Mouse (Mus musculus): ENCODE measurements at regions not wholly inside any gene's neighbourhood (a gene's known extent, or its start where the extent isn't known, plus 50 kb on each side); places are given as distances from the start of the nearest gene placed in this dataset.

- WGBS, result 80% methylated on average over 2 of the region's 2 CpGs
- no peak overlapping the region for H3K4me3 ChIP-seq (ENCODE audit: extremely low read depth, insufficient read depth, insufficient read length)
- no peaks in the 10 kb centered on the region for H3K36me3 ChIP-seq (ENCODE audit: control insufficient read depth, insufficient read depth, low read length)
- DNase-seq (ENCODE audit: low read depth in 1 of 2, low spot score in 2 of 2), result no peak
- TF ChIP-seq POLR2A (IDR thresholded peaks at IDR 0.05; ENCODE audit: low read depth, low read length), result no peak
- no peak for TF ChIP-seq CTCF (IDR thresholded peaks at IDR 0.05; ENCODE audit: extremely low read depth, insufficient read depth, insufficient read length, insufficient replicate concordance)
- no peak overlapping the region for H3K27ac ChIP-seq (ENCODE audit: insufficient read depth, low read length)
- no peaks in the 10 kb centered on the region for H3K4me1 ChIP-seq (ENCODE audit: control insufficient read depth, insufficient read depth, insufficient read length)
- H3K27me3 ChIP-seq (ENCODE audit: control insufficient read depth, insufficient read depth, low read length), result no peaks in the 10 kb centered on the region
These were observed 349.2 kb upstream of the Slc30a5 start for GRCm38 (mm10) chr13:101182387-101182786.

DNA sequence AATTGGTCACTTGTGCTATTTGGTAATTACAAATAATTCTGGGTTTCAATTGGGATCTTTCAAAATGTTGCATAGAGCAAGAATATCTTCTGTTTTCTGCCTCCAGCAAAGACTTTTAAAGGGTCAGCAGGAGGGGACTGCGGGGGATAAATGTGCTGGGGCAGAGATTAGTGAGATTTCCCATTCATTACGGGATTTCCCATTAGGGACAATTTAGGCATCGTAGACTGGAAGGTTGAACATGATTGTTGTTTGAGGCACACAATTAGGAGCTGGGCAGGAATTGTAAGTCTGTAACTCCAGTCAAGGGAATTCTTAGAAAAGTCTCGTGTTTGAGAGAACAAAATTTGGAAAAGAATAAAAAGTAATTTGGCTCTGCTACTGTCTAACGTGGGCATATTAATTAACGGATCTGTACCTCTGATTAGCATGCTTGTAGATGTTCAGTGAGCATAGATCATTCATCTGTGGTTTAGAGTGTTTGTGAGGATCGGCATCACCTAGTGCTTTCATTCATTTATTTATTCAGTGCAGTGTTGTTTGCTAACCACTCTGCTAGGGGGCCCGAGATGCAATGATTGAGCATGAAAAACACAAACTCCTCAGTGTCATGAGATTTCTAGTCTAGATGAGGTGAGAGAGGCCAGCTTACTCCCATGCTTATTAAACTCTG lies 341.9 kb upstream of the Slc30a5 start:
- WGBS, result 93% methylated on average over 8 of the region's 8 CpGs
- H3K36me3 ChIP-seq (ENCODE audit: control insufficient read depth, insufficient read depth, low read length), result no peaks in the 10 kb centered on the region
- TF ChIP-seq CTCF (IDR thresholded peaks at IDR 0.05; ENCODE audit: extremely low read depth, insufficient read depth, insufficient read length, insufficient replicate concordance) (no peak), POLR2A (IDR thresholded peaks at IDR 0.05; ENCODE audit: low read depth, low read length) (no peak)

GRCm38 (mm10) chr13:101161768-101162167 lies 328.5 kb upstream of the Slc30a5 start:
- Histone ChIP-seq H3K4me3 (ENCODE audit: extremely low read depth, insufficient read depth, insufficient read length) (no peak overlapping the region), H3K36me3 (ENCODE audit: control insufficient read depth, insufficient read depth, low read length) (no peaks in the 10 kb centered on the region), H3K27ac (ENCODE audit: insufficient read depth, low read length) (no peak overlapping the region), H3K27me3 (ENCODE audit: control insufficient read depth, insufficient read depth, low read length) (no peaks in the 10 kb centered on the region), H3K4me1 (ENCODE audit: control insufficient read depth, insufficient read depth, insufficient read length) (no peaks in the 10 kb centered on the region)
- DNase-seq (ENCODE audit: low read depth in 1 of 2, low spot score in 2 of 2), result no peak
- 90% methylated on average over 2 of the region's 2 CpGs for WGBS
- TF ChIP-seq CTCF (IDR thresholded peaks at IDR 0.05; ENCODE audit: extremely low read depth, insufficient read depth, insufficient read length, insufficient replicate concordance) (no peak), POLR2A (IDR thresholded peaks at IDR 0.05; ENCODE audit: low read depth, low read length) (no peak)

More for the DNA sequence above, 341.9 kb upstream of the Slc30a5 start:
- Histone ChIP-seq H3K27me3 (ENCODE audit: control insufficient read depth, insufficient read depth, low read length) (no peaks in the 10 kb centered on the region), H3K27ac (ENCODE audit: insufficient read depth, low read length) (no peak overlapping the region), H3K4me3 (ENCODE audit: extremely low read depth, insufficient read depth, insufficient read length) (no peak overlapping the region), H3K4me1 (ENCODE audit: control insufficient read depth, insufficient read depth, insufficient read length) (no peaks in the 10 kb centered on the region)
- no peak for DNase-seq (ENCODE audit: low read depth in 1 of 2, low spot score in 2 of 2)

GRCm38 (mm10) chr13:101159878-101160277 lies 326.7 kb upstream of the Slc30a5 start:
- H3K27me3 ChIP-seq (ENCODE audit: control insufficient read depth, insufficient read depth, low read length), result no peaks in the 10 kb centered on the region
- H3K4me1 ChIP-seq (ENCODE audit: control insufficient read depth, insufficient read depth, insufficient read length), result no peaks in the 10 kb centered on the region
- no peaks in the 10 kb centered on the region for H3K36me3 ChIP-seq (ENCODE audit: control insufficient read depth, insufficient read depth, low read length)
- 82% methylated on average over 3 of the region's 3 CpGs for WGBS
- H3K27ac ChIP-seq (ENCODE audit: insufficient read depth, low read length), result no peak overlapping the region
- TF ChIP-seq CTCF (IDR thresholded peaks at IDR 0.05; ENCODE audit: extremely low read depth, insufficient read depth, insufficient read length, insufficient replicate concordance) (no peak), POLR2A (IDR thresholded peaks at IDR 0.05; ENCODE audit: low read depth, low read length) (no peak)
- no peak for DNase-seq (ENCODE audit: low read depth in 1 of 2, low spot score in 2 of 2)
- H3K4me3 ChIP-seq (ENCODE audit: extremely low read depth, insufficient read depth, insufficient read length), result no peak overlapping the region

DNA sequence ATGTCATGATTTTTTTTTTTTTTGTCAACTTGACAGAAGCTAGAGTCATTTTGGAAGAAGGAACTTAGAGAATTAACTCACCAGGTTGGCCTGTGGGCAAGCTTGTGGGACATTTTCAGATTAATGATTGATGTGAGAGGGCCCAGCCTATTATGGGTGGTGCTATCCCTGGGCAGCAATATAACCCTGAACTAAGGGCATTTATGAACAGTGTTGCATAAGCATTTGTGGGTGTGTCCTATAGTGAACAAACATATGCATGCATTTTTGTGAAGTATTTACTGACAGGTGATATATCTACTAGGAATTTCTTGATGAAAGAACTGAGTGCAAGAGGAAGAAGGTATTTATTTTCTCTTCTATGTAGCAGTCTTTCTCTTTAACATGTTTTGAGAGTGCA lies 320.5 kb upstream of the Slc30a5 start:
- Histone ChIP-seq H3K4me1 (ENCODE audit: control insufficient read depth, insufficient read depth, insufficient read length) (no peaks in the 10 kb centered on the region), H3K36me3 (ENCODE audit: control insufficient read depth, insufficient read depth, low read length) (no peaks in the 10 kb centered on the region), H3K27me3 (ENCODE audit: control insufficient read depth, insufficient read depth, low read length) (no peaks in the 10 kb centered on the region), H3K27ac (ENCODE audit: insufficient read depth, low read length) (no peak overlapping the region), H3K4me3 (ENCODE audit: extremely low read depth, insufficient read depth, insufficient read length) (no peak overlapping the region)
- DNase-seq (ENCODE audit: low read depth in 1 of 2, low spot score in 2 of 2), result no peak
- TF ChIP-seq POLR2A (IDR thresholded peaks at IDR 0.05; ENCODE audit: low read depth, low read length) (no peak), CTCF (IDR thresholded peaks at IDR 0.05; ENCODE audit: extremely low read depth, insufficient read depth, insufficient read length, insufficient replicate concordance) (no peak)

DNA sequence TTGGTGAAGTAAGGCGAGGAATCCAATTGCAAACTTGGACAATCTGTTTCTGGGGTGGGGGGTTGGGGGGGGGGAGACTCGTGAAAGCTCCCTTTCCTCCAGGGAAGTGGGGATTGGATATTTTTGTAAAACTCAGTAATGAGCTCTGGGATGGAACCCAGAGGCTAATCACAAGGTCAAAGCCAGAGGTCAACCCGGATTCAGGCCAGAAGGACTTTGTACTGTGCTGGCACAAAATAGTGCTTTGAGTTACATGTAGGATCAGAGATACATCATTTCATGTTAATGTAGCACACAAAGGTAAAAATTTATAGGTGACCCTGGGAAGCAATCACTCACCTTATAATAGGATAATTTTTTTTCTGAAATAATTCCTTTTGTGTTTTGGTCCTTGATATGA lies 309.5 kb upstream of the Slc30a5 start:
- no peak for DNase-seq (ENCODE audit: low read depth in 1 of 2, low spot score in 2 of 2)
- 71% methylated on average over 3 of the region's 3 CpGs for WGBS
- Histone ChIP-seq H3K36me3 (ENCODE audit: control insufficient read depth, insufficient read depth, low read length) (no peaks in the 10 kb centered on the region), H3K27ac (ENCODE audit: insufficient read depth, low read length) (no peak overlapping the region), H3K4me3 (ENCODE audit: extremely low read depth, insufficient read depth, insufficient read length) (no peak overlapping the region), H3K4me1 (ENCODE audit: control insufficient read depth, insufficient read depth, insufficient read length) (no peaks in the 10 kb centered on the region), H3K27me3 (ENCODE audit: control insufficient read depth, insufficient read depth, low read length) (no peaks in the 10 kb centered on the region)
- TF ChIP-seq CTCF (IDR thresholded peaks at IDR 0.05; ENCODE audit: extremely low read depth, insufficient read depth, insufficient read length, insufficient replicate concordance) (no peak), POLR2A (IDR thresholded peaks at IDR 0.05; ENCODE audit: low read depth, low read length) (no peak)

DNA sequence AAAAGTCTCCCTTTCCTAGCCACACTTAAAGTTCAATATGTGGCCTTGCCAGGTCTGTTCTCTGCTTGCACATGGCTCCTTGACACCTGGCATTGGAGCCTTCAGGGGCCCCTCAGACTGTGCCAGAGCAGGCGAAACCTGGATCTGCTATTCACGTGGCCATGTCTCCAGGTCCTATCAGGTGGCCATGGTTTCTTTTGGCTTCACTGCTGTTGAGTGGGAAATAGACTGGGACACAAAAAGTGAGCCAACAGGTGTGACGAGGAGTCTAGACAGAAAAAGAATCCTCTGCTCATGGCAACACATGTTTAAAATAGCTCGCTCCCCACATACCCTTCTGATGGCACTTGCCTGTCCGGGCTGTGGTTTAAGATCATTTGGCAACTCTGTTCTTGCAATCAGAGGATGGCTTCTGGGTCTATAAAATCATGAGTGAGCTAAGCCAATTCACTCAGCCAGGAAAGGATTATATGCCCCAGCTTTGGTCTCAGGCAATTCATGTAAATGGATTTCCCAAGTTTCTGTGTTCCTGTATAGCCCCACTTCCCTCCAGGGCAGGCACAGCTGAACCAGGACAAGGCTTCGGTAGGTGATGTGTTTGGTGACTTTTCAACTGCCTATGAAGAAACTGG lies 309.0 kb upstream of the Slc30a5 start:
- 84% methylated on average over 6 of the region's 6 CpGs for WGBS
- Histone ChIP-seq H3K4me1 (ENCODE audit: control insufficient read depth, insufficient read depth, insufficient read length) (no peaks in the 10 kb centered on the region), H3K36me3 (ENCODE audit: control insufficient read depth, insufficient read depth, low read length) (no peaks in the 10 kb centered on the region), H3K27me3 (ENCODE audit: control insufficient read depth, insufficient read depth, low read length) (no peaks in the 10 kb centered on the region), H3K27ac (ENCODE audit: insufficient read depth, low read length) (no peak overlapping the region), H3K4me3 (ENCODE audit: extremely low read depth, insufficient read depth, insufficient read length) (no peak overlapping the region)
- TF ChIP-seq POLR2A (IDR thresholded peaks at IDR 0.05; ENCODE audit: low read depth, low read length) (no peak), CTCF (IDR thresholded peaks at IDR 0.05; ENCODE audit: extremely low read depth, insufficient read depth, insufficient read length, insufficient replicate concordance) (no peak)
- no peak for DNase-seq (ENCODE audit: low read depth in 1 of 2, low spot score in 2 of 2)

Measured in spleen, adult 2 months (tissue).